Mouse (Mus musculus) thymus, postnatal 14 days (tissue): ENCODE results near the gene App.

Experiments used
- DNase-seq: peaks from one replicate; pipeline ENCODE4 v3.0.0; 2021

Gene App

DNA sequence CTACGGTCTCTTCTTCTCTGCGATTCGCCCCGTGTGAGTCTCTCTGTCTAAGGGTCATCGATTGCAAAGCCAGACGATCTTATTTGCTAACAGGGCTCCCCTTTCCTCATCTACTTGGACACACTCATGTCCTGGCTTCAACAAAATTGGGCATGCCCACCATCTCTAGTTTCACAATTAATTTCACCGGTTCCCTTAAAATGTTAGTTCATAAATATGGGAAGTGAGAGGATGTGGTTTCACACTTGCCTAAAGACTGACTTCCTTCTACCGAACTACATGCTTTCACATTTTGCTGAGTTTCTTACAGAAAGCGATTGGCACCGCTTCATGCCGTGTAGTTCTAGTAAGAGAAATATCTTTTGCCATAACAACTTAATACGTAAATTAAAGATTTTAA is 101.8 kb downstream of the App start:
- no peak for DNase-seq

DNA sequence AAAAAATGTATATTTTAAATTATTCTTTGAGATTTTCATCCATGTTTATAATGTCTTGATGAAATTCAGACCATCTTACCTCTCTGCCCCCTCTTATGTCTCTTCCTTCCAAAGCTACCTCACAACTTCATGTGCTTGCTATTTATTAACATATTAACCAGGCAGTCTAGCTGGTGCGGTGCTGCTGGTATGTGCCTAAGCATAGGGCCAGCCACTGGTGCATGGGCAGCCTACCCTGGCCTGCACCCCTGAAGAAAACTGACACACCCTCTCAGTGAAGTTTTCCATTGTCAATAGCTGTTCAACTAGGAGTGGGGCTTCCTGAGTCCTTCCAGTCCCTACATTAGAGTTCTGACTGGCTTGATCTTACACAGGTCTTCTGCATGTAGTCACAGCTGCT is 102.3 kb downstream of the App start:
- no peak for DNase-seq

DNA sequence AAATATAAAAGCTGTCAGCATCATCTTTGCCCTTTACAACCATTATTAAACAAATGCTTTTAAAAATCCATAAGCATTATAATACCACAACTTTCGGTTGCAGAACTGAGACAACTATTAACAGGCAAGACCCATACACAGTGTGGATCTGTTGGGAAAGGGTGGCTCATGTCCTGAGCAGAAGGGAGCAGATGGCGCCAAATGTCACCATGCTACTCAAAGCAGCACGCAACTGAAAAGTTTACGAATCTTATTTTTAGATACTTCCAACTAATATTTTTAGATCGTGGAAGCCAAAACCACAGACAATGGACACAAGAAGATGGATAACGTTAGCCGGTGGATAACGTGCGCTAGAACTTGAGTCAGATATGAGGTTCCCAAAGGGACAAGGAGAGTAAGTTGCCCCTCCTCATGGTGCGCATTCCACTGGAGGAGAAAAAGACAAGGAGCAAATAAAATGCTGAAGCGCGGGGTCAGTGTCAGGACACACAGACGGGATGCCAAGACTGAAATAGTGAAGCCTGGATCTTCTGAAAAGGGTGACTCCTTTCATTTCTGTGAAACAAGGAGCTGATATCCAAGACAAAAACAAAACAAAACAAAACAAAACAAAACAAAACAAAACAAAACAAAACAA is 106.2 kb downstream of the App start:
- no peak for DNase-seq

DNA sequence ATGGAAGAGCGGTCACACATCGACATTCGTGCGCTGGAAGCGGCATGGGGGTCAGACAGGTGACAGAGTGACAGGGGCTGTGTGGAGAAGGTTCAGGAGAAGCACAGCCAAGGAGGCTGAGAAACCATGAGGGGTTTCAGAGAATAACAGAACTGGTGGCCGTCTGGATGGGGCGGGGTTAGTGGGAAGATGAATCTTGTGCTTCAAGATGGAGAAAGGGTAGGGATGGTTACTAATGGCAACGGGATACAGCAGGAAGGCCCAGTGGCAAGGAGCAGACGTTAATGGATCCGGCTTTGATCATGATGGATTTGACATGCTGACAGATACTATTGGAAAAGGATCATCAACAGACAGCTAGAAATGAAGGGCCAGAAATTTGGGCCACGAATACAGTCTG is 107.3 kb downstream of the App start:
- DNase-seq, result no peak

DNA sequence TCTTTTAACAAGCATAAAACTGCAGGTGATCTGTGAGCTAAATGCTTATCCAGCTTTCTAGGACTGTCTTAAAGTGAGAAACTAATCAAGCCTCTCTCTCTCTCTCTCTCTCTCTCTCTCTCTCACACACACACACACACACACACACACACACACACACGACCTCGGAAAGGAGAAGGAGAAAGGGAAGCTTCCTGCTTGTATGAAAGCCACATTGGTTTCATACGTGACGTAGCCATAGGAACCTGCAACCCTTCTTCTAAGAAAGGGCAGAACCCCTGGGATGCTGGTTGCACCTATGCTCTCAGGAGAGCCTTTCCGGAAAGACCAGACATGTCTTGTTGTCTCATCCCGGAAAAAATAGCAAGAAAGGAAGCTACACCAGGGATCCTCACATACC is 108.8 kb downstream of the App start:
- no peak for DNase-seq

DNA sequence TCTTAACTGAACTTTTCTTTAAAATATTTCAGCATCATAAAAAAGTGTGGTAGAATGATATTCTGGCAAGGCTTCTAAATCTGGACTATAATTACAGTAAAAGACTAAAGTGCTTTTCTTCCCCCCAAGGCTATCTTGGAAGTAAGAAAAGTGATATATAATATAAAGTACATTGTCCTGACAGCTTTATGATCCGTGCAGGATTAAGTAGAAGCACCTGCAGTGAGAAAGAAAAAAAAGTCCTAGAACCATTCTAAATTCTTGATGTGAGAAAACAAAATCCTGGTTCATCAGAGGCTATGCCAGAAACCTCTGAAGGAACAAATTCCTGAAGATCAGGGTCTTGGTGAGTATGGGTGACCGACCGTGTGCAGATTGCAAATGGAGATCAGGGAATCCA is 110.8 kb downstream of the App start:
- no peak for DNase-seq

DNA sequence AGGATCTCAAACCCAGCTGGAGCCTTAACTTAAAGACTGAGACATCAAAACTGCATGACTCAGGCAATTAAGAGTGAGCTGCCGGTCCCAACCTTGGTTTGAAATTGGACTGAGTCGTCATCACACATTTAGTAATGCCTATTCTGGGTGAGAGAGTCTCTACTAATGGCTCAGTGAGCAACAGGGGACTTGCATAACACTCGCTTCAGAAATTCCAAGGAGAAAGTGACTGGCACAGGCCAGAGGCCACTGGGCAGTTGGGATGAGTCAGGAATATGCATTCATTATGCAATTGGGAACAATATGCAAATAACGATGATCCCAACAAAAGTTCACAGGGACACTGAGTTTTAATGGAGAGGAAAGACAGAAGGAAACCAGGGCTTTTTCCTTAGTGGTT is 111.8 kb downstream of the App start:
- no peak for DNase-seq

DNA sequence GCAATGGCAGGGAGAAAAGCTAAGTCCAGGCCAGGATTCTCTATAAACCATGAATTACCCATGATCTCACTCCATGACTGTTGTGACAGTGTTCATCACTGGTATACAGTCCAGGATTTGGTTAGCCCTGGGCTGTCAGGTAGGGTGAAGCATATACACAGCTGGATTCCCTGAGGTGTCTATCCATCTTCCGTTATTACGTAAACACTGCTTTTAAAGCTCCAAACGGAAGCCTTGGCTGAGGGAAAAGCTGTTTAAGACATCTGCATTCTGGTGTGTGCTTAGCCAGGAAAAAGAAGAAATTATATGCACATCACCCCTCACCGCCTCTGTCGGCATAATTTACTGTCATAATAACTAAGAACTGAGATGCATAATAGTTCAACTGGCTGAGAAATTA is 115.4 kb downstream of the App start:
- DNase-seq, result no peak

DNA sequence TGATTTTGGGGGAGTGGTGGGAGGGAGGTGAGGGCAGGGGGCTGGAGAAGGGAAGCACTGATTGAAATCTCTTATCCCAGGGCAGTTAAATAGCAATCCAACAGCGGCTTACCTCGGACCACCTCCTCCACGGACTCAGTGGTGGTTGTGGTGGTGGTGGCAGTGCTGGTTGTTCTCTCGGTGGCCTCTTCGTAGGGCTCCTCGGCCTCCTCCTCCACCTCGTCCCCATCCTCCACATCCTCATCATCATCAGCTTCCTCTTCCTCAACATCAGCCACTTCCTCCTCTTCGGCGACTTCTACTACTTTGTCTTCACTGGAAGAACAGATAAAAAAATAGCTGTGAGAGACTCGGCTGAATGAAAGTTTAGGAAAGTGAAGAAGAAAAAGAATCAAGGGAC is 117.4 kb downstream of the App start:
- DNase-seq, result no peak

DNA sequence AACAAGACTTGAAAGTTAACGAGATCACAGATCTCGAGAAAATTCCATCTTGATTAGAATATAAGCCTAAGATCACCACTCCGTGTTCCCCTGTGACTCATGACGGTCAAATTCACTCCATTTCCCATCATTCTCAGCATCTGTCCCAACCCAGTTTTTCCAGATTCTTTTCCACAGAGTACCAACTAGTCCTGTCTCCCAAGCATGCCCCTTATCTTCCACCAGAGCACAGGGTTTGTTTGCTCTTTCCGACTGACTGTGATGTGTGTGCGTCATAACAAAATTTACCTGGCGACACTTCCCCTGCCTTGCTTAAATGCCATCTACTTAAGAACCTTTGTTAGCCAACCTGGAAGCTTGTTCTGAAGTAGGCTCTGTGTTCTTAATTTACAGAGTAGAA is 119.6 kb downstream of the App start:
- no peak for DNase-seq

DNA sequence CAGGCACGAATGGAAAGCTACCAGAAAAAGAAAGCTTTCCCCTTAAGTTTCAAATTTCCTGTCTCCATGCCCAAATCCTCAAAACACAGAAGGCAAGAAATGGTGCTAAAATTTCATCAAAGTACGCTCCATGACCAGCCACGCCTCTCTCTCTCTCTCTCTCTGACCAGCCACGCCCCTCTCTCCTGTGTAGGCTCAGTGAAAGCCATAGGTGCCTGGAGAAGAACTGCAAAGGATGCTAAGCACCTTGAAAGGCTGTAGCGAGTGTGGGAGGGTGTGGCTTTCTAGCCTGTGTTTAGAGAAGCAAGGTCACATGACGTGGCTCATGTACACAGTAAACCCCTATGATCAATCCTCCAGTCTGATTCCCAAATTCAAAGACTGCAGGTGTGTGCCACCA is 126.3 kb downstream of the App start:
- DNase-seq, result no peak

DNA sequence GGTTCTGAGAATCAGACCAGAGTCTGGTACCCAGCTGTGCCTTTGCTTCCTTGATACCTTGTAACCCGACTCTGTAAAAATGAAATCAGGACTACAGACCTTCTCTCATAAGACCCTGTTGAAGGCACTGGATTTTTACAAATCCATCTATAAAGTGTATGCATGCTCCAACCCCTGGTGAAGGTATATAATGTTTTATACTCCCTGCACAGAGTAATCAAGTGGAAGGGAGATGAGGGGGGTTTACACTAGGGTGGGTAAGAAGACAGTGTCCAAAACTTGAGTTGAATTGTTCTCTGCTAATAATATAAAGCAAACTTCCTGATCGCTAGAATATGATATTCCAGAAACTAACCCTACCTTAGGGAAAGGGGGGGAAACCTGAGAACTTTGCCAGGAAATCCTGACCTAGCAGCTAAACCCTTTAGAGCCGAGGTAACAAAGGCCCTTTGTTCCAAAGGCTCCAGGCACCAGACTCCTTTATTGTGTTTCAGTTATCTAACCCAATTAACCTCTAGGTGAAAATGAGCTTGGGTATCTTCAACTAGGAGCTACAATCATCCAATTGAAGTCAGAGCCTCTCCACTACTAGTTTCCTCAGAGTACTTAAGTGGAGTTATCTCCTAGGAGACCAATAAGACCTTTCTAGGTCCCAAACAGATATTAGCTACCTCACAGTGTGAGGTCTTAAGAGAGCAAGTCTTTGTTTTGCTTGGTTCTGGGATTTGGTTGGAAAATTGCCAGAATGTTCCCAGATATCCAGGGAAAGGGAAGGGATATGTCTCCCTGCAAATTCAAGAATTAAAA is 132.2 kb downstream of the App start:
- no peak for DNase-seq

DNA sequence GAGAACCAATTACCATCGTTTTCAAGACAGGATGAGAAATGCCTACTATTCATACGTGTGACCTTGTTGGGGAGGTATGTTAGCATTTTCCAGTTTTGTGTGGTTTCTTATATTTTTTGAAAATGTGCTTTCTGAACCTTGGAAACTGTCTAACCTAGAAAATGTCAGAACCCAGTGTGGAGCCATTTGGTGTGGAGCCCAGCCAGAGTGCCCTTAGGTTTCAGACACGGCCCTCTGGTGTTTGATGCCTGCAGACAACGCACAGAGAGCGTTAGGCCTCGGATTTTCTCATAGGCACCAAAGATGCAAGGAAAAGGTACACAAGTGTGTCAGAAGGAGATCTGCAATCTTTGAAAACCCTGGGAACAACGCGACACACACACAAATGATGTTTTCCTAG is 134.8 kb downstream of the App start:
- DNase-seq, result no peak

DNA sequence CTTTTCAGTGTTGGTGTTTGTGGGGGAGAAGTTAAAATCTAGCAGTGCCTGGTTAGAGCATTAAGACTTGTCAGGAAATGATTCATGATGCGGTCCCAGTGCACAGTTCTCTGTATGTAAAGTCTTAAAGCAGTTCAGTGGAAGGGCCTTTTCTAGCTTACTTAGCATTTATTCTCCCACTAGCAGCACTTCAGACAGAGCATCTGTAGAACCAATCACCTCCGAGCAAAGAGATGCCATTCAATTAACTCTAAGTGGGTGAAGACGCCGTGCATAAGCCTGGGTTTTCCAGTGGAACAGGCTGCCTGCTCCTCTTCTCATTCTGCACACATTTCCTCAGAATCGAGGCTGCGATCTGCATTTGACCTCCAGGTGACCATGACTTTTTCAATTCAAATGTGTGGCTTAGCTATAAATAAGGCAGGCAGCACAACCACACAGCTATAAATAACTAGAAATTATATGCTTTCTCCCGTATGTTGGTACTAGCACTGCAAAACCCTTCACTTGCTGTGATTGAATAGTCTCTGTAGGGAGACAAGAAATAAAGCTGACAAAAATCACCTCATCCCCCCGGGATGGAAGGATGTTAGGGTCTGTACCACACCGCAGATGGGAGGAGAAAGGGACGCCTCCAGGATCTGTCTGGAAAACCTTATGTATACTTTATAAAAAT is 135.5 kb downstream of the App start:
- DNase-seq, result no peak

DNA sequence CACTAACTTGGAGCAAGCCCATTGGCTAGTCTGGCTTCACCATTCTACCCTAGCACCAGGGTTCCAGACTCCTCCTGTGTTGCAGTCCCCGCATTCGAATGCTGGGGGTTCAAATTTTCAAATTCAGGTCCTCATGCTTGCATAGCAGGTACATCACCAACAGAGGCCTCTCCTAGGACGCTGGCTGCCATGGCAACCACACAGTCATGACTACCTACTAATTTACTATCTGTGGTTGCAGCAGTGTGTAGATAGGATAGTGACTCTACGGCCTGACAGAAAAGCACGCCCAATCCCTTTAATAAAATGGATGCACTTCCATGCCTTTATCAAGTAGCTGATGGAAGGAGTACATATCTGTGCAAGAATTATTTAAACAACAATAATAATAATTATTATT is 137.8 kb downstream of the App start:
- no peak for DNase-seq

DNA sequence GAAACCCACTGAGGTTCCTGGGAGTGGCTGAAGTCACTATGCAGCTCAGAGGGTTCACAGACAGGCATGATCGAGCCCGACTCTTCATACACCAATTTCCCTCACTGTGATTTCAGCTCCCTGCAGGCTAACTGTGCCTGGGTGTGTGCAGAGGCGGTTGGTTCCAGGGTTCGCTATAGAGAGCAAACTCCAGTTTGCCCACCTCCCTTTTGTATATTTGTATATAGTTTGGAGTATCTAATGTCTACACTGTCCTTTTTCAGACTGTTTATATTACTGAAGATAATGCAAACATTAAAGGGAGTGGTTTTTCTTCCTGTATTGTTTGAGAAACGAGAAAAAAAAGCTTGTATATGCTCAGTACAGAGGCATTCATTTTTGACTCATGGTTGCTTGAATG is 139.8 kb downstream of the App start:
- no peak for DNase-seq

DNA sequence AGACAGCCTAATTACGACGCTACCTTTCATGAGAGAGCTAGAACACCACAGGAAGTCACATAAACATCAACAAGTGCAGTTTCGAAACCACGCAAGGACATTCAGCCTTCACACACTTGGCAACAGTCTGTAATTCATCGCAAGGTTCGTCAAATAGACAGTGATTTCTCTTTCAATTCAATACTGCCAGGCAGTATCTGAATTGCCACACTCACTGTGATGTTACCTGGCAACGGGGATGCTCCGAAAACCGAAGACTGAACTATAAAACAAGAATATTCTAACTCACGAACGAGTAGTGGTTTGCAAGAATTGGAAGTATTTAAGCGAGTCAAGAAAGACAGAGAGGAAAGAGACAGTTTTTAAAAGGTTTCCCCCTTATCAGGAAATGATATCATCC is 142.8 kb downstream of the App start:
- no peak for DNase-seq

DNA sequence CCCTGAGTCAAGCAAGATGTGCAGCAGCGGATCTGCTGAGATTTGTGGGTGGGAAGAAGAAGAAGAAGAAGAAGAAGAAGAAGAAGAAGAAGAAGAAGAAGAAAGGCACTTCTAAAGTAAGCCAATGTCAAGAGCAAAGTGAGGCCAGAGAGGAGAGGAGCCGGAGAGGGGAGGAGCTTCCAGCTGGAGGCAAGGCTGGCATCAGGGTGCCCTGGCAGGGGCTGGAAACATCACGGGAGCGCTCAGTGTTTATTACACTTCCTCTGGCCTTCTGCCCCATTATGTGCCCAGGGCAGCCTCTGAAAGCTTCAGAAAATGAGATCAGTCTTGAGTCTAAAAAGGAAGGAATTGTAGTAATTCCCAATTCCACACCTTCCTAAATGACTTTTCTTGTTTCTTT is 145.2 kb downstream of the App start:
- no peak for DNase-seq

DNA sequence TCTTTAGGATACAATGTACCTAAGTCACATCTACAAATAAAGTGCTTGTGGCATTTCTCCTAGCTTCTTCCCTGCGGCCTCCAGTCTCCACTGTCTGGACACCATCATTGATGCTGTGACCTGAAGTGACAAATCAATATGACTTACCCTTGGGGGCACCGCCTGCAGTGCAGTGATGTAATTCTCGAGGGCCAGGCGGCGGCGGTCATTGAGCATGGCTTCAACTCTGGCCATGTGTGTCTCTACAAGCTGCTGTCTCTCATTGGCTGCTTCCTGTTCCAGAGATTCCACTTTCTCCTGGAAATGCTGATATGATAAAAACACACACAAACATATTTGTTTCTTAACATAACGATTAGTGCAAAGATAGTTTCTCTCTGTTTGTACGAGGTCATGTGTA is 148.9 kb downstream of the App start:
- DNase-seq, result no peak

DNA sequence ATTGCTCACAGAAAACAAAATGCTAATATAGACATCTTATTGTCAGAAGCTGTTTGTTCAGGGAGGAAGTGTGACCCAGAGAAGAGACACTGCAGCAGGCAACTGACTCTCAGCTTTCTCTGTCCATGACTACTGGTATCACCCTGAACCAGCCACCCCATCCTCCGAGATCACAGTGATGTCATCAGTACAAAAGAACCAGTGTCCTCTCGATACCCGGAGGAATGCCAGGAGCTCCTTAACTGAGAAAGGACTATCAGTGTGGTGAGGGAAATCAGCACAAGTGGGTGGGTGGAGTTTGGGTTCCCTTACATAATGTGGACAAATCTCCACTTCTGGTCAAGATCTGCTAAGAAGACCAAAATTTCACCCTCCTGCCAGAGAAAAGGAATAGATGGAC is 150.5 kb downstream of the App start:
- DNase-seq, result no peak

DNA sequence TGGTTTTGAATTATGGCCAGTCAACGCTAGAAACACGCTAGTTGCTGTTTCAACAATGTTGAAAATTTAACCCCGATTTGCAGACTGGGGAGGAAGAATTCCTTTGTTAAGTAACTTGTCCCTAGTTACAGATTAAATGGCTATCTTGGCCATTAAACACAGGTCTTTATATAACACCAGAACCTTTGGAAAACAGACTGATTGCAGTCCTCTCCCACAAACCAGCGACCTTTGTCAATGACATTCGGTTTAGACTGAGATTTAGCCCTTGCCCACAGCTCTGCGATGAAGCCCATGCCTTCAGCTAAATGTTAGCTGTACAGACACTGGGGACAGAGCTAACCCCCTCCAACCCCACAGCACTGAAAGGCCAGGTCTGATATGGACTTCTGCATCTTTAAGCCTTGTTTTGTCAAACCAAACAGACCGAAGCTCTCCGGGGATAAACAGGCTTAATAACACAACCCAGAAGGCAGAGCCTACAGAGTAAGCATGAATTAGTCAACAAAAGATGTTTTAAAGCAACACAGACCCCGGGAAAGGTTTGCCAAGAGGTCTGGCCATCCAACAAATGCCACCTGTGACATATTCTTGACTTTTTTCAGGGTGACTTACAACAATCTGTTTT is 152.8 kb downstream of the App start:
- DNase-seq, result no peak

DNA sequence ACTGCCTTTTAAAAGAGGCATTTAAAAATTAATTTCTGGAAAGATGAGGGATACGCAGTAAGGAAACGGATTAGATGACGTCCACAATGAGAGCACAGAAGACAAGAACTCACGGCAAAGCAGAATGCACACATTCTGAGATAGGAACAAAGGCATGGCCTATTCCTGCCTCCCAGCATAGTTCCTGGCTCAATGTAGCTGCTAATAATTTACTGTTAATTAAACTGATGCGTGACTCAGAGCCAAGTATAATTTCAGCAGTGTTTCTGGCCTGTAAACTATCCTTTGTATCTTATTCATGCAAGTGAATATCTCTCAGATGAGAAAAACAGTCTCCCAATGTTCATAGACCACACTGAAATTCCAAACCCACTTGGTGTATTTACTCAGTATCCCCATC is 154.3 kb downstream of the App start:
- DNase-seq, result no peak

DNA sequence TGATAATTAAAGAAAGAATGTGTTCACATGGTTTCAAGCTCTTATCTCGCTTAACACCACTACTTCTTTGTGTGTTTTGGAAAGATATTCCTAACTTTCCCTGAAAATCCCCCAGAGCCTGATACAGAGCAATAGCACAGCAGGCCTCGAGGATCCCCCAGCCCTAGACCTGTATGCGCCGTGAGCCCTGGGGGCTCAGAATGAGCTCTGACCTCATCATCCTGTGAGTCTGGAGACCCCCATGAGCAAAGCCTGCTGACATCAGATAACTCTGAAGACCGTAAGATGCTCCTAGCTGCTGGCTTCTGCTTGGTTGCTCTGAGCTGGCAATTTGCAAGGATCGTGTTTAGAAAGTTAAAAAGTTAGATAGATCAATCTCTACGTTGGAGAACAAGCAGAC is 155.7 kb downstream of the App start:
- no peak for DNase-seq

DNA sequence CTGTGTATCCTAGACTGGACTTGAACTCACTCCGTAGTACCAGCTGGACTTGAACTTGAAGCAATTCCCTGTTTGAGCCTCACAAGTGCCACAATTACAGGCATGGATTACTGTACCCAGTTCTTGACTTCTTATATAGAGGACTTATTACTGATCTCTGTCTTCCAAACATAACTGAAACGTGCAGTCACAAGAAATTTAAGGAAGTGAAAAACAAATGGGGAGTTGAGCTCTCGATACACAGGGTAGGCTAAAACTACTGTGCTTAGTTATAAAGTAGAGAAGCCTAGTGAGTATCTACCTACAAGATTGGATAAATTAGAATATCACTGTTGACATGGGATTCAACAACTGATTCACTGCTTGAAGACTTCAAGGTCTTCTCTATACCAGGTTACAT is 160.9 kb downstream of the App start:
- DNase-seq, result no peak
